Mouse (Mus musculus): Measurements from ENCODE around the gene Rassf1.

Gene Rassf1

DNA sequence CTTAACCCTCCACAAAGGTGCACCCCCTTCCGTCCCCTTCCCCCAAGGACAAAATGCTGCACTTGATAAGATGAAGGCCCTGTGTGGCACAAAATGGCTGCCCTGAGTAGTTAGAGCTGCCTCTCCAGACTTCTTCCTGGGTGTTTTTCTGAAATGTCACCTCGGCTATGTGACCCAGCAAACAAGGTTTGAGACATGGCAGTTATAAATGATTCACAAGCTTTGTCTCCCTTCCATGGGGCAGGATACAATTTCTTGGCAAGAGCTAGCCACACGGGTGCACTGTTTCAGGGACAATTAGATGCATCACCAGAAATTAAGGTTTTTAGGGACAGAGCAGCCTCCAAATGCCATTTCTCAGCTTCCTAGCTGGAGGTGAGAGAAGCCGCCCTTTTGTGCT, 10.9 kb upstream of the Rassf1 start:
- DNase-seq (ENCODE audit: low spot score), result no peak

DNA sequence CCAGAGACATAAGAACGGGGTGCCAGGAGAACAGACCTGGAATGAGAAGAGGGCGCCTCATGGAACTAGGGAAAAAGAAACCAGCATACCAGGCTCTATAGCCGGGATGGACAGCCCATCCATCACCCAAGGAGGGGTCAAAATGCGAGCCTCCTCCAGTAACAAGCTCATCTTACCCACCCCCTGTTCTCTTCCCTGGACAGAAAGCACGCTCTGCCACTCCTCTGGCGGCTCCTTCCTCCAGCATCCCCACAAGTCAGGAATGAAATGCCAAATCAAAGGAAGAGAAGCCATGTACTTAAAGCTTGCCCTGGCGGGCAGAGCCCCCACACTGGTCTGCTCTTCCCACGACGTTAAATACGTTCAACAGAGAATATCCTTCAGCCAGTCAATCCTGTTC, 10.3 kb upstream of the Rassf1 start:
- DNase-seq (ENCODE audit: low spot score), result no peak

DNA sequence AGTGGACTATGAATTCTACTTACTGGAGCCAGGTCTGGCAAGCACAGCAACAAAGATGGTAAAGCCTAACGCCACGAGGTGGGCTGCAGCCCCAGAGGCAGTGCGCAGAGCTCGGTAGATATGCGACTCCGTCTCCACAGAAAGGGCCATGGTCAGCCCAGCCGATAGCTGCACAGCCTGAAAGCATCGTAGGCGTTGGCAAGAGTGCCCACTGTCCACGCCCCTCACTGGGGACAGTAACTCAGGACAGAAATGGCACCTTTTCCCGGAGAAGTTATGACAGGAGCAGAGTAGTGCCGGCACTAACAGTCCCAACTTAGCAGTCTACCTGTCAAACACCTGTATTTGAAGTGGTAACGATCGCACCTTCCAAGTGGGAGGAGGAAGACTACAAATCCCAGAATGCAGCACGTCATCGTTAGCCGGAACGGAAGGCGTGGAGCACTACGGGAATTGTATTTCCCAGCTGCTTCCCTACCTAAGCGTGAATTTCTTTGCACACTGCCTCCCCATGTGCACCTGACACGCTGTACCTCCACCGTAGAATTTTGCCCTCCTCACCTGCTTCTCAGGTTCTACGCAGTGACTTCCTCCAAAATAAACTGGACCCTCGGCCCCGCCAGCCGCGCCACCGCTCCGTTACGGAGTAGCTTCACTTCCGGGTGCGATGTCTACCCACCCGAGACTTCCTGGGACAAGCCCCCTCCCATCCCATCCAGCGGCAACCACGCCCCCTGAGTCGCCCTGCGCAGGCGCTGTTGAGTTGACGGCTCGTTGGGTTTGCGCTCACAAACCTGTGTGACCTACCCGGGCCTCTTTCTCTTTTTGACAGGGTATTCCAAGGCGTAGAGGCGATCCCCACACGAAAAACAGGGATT, 9.6 kb upstream of the Rassf1 start, which contains the start of the genes Cyb561d2 and Nprl2:
Cyb561d2 (minus strand) TSS at position 720 of the 878 bp plus-strand sequence.
Nprl2 (plus strand) TSS at position 753 of the 878 bp plus-strand sequence.
- peak; percentile 96 for DNase-seq (ENCODE audit: low spot score)

DNA sequence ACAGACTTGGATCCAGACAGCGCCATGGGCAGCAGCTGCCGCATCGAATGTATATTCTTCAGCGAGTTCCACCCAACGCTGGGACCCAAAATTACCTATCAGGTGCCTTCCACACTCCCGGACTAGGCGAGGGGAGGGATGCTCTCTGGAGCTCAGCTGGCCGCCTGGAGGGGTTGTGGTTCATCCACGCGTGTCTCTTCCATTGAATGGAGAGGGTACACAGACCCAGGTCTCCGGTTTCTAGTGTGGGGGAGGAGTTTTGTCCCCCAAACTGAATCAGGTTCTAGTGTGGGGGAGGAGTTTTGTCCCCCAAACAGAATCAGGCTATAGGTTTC, 9.0 kb upstream of the Rassf1 start:
- DNase-seq (ENCODE audit: low spot score), result no peak

DNA sequence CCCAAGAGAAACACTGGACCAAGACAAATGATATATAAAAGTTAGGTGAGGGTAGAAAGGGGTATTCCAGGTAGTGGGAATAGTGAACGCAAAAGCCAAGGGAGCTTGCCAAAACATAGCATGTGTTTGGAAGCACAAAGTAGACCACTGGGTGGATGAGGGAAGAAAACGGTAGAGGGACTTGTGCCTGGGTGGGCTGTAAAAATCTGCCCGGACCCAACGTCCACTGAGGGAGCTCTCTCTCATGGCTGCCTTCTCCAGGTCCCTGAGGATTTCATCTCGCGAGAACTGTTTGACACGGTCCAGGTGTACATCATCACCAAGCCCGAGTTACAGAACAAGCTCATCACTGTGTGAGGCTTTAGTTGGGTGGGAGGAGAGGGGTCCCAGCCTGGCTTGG, 8.6 kb upstream of the Rassf1 start:
- DNase-seq (ENCODE audit: low spot score), result no peak

DNA sequence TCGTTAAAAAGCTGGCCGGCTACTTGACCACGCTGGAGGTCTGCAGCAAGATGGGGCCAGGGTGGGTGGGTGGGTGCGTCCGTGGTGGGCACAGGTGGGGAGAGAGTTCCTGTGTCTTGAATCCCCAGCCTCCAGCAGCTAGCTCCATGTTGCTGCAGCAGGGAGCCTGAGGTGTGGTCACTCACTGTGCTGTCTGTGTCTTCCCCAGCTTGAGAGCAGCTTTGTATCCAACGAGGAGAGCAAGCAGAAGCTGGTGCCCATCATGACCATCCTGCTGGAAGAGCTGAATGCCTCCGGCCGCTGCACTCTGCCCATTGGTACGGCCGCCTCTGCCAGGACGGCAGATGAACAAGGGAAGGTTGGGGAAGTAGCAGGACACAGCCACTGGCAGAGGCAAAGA, 8.1 kb upstream of the Rassf1 start:
- DNase-seq (ENCODE audit: low spot score), result no peak

DNA sequence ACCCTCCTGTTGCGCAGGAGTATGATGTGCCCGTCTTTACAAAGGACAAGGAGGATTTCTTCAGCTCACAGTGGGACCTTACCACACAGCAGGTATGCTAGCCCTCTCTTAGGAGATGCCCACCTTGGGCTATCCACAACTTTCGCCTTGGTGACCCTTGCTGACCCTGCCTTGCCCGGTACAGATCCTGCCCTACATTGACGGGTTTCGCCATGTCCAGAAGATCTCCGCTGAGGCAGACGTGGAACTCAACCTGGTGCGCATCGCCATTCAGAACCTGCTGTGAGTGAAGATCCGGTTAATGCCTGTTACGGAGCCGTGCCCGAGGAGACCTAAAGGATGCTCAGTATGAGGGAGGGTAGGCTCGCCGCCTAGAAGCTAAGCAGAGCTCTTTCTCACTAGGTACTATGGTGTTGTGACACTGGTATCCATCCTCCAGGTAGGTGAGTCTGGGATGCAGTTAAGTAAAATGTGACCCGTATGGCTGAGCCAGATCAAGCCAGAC, 7.1 kb upstream of the Rassf1 start:
- DNase-seq (ENCODE audit: low spot score), result no peak

DNA sequence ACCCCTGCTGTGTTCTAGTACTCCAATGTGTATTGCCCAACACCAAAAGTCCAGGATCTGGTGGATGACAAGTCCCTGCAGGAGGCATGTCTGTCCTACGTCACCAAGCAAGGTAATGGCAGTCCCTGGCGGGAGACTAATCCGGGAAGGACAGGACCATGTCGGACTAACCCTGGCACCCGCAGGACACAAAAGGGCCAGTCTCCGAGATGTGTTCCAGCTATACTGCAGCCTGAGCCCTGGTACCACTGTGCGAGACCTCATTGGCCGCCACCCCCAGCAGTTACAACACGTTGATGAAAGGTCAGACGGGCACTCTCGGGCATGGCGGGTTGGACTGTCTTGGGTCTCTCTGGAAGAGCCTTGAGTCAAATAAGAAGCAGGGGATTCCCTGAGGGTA, 6.6 kb upstream of the Rassf1 start:
- no peak for DNase-seq (ENCODE audit: low spot score)

DNA sequence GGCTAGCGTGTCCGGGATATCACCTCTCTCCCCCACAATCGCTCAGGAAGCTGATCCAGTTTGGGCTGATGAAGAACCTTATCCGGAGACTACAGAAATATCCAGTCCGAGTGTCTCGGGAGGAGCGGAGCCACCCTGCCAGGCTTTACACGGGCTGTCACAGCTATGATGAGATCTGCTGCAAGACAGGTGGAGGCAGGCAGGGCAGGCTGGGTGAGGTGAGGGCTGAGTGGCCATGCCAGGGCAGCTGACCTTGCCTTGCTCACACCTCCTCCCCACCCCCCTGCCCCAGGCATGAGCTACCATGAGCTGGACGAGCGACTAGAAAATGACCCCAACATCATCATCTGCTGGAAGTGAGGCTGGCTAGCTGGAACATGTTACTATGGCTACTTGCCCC, 6.2 kb upstream of the Rassf1 start:
- no peak for DNase-seq (ENCODE audit: low spot score)

DNA sequence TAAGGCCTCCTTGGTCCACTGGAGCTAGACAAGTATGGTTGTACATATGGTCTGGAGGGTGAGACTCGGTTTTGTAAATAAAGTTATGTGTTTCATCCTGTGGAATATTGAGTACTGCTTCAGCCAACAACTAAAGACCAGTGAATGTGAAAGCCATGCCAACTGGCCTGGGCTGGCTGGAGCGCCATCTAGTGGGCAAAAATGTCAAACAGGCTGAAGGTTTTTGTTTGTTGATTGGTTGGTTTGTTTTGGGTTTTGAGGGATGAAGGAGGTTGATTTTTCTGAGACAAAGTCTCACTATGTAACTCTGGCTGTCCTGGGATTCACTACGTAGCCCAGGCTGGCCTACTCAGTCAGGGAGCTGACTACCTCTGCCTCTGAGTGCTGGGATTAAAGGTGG, 5.8 kb upstream of the Rassf1 start:
- DNase-seq (ENCODE audit: low spot score), result peak; percentile 89

DNA sequence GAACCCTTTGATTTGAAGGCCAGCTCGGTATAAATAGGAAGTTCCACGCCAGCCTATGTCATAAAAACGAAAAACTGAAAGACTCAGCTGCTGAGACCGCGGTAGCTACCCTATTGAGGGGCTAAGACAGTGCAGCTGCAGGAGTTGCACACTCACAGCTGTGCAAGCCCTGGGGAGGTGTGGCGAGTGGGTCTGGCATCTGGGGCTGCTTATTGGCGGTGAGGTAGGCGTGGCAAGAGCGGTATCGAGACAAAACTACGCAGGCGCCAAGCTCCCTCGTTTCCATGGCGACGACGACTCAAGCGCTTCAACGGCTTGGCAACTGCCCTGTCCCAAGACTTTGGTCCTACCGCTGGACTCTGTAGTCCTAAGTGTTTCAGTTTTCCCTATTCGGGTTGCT, 4.3 kb upstream of the Rassf1 start, which contains the start of gene Zmynd10:
Zmynd10 (plus strand) TSS at position 273 of the 400 bp plus-strand sequence.
- DNase-seq (ENCODE audit: low spot score), result peak; percentile 92

DNA sequence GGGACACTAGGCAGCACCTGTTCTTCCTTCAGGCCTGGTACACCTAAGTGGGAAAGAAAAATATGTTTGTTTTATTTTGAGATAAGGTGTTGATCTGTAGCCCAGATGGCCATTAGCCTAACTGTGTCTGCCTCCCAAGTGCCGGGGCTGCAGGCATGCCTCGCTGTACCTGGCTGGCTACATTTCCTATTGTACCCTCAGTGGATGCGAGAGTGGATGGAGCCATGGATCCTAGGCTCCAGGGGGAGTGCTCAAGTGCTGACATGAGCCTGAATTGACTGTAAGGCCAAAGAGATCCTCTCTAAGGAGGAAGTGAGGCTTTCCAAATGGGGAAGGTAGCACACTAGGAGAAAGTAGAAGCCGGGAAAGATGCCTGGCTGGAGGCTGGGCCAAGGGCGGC, 3.4 kb upstream of the Rassf1 start:
- no peak for DNase-seq (ENCODE audit: low spot score)

DNA sequence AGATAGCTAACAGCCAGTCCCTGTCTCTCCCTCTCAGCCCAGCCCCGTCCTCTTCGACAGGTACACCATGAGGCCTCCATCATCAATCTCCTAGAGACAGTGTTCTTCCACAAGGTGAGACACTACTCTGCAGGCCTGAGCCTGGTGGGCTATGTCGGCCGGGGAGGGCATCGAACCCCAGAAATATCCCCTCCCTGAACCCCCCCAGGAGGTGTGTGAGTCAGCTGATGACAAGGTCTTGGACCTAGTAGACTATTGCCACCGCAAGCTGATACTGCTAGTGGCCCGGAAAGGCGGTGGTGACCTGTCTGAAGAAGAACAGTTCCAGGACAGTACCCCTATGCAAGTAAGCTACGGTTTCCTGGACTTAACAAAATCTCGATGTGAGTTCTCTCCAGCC, 2.5 kb upstream of the Rassf1 start:
- no peak for DNase-seq (ENCODE audit: low spot score)

DNA sequence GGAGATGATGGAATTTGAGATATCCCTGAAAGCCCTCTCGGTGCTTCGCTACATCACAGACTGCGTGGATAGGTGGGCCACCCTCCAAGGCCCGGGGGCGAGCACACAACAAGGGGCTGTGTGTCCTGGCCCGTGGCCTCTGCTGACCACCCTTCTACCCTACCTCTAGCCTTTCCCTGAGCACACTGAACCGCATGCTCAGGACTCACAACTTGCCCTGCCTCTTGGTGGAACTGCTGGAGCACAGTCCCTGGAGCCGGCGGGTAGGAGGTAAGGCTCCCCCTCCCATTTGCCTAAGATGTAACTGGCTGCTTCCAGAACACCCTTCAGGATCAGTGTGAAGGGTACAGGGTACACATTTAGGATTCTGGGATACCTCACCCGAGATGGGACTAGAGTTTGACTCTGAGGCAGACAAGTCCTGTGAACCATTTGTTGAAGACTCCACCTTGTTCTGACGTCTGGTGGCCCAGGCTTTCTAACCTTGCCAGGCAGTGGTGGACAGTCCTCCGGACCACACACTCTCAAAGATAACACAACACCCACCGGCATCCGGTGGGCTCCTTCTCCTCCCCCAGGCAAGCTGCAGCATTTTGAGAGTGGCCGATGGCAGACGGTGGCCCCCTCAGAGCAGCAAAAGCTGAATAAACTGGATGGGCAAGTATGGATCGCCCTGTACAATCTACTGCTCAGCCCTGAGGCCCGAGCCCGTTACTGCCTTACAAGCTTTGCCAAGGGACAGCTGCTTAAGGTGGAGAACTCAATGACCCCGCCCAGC, 1.9 kb upstream of the Rassf1 start:
- DNase-seq (ENCODE audit: low spot score), result no peak

DNA sequence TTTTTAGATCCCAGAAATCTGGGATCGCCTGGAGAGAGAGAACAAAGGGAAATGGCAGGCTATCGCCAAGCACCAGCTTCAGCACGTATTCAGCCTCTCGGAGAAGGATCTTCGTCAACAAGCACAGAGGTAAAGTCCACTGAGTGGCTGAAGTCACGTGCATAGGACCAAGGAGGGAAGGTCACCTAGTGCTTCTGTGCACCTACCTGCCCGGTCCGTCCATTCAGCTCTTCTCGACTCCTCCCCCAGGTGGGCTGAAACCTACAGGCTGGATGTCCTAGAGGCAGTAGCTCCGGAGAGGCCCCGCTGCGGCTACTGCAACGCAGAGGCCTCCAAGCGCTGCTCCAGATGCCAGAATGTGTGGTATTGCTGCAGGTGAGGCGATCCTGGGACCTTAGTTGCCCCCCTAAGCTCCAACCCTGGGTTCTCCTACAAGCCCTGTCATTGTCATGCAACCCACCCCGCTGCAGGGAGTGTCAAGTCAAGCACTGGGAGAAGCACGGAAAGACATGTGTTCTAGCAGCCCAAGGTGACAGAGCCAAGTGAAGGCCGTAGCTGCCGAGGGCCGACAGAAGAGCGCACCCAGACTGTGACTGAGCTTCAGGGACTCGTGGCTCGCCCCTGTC, 751 bp upstream of the Rassf1 start:
- no peak for DNase-seq (ENCODE audit: low spot score)

DNA sequence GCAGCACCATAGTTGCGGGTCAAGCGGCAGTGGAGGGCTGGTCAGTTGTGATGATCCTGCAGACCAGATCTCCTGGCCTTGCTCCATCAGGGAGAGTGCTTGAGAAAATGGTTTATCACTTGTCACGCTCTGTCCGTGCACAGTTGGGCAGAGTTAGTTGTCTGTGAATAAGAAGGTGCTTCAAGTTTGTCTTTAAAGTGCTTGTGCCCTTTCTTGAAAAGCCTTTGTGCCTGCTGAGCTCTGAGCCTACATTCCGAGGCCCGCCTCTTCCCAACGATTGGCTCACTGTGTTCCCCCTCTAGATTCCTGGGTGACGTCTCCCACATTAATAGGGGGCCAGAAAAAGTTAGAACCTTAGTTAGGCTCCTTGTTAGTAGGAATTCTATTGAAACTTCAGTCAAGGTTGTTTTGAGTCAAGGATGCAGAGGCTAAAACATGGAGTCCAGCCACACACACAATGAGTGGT, 568 bp downstream of the Rassf1 start:
- no peak for DNase-seq (ENCODE audit: low spot score)

DNA sequence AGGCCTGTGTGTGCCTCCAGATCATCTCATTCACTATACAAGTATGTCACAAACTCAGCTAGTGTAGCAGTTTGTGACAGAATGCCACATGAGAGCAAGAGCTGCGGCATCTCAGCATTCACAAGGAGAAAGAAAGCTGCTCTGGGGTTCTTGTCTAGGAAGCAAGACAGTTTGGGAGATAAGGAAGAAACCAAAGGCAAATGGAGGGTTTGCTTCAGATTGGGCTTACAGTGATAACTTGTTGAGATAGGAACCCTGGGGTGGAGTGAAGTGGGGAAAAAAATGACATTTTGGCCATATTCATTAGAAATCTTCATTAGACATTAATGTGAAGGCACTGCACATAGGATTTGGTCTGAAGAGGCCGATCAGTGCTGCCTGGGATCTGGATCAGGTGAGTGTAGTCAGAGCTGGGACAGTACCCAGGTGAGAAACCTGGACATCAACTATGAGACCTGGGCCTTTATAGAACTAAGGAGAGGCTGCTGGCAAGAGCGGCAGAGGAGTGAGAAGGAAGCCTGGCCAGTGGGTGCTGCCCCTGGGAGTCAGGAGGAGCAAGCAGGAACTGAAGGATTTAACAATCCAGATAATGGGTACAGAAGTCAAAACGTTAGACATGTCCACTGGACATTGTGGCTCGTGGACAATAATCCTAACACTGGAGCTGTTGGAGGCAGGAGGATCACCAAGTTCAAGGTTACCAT, 1.5 kb downstream of the Rassf1 start:
- DNase-seq (ENCODE audit: low spot score), result no peak

DNA sequence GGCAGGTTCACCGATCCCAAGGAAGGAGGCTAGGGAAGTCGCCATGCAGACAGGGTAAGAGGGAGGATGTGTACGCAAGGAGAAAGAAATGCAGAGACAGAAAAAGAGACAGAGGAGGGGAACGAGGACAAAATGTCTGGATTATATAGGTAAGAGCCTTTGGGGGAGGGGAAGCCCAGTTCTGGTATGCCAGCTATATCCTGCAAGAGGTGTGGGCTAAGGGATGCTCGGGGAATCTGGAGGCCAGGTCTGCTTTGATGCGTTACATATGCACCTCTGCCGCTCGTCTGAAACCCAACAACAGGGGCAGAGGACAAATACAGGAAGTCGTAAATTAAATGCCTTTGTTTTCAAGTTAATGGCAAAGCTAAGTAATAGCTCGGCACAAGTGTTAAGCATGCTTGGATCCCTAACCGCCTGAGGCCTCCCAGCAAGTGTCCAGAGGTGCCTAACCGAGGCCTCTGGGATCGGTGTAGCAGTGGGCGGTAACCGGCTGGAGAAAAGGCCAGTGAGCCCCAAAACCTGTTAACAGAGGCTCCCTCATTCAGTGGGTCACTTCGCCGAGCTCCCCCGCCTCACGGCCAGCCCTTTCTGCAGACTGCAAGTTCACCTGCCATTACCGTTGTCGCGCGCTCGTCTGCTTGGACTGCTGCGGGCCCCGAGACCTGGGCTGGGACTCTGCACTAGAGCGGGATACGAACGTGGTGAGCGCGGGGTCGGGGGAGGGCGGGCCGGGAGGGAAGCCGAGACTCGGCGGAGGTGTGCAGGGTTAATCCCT, 2.4 kb downstream of the Rassf1 start:
- no peak for DNase-seq (ENCODE audit: low spot score)

DNA sequence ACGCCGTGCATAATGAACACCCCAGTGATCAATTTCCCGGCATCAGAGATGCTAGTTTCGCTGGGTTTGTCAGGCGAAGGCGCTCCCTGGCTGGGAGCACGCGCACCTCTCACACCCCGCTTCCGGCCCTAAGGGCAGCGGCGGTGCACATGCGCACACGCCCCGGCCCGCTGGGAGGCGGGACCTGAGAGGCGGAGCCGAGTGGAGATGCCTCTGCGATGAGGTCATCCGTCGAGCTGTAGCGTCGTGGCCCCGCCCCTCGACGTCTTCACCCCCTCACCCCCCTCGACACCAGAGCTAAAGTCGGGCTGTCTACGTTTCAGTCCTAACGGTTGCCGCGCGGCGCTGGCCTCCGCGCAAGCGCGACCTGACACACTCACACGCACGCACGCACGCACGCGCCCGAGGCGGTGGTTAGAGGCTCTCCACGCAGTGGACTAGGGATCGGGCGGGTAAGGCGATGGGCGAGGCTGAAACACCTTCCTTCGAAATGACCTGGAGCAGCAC, 3.0 kb downstream of the Rassf1 start:
- peak; percentile 96 for DNase-seq (ENCODE audit: low spot score)

DNA sequence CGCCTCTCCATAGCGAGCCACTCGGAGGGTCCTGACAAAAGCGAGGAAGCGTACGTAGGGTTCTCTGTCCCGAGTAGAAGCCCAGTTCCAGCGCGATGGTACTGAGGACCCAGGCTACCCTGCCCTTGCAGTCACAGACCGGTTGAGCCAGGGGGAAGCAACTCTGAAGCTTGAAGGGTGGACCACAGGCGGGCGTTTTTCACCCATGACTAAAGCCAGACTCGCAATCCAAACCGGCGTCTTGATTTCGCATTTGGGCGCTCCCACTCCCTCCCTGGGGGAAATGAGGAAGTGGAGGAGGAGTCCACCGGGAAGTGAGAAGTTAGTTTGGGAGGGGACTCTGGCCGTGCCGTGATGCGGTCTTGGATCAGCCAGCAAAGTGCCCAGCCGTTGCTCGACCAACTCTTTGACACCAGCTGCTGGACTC, 3.7 kb downstream of the Rassf1 start:
- no peak for DNase-seq (ENCODE audit: low spot score)

DNA sequence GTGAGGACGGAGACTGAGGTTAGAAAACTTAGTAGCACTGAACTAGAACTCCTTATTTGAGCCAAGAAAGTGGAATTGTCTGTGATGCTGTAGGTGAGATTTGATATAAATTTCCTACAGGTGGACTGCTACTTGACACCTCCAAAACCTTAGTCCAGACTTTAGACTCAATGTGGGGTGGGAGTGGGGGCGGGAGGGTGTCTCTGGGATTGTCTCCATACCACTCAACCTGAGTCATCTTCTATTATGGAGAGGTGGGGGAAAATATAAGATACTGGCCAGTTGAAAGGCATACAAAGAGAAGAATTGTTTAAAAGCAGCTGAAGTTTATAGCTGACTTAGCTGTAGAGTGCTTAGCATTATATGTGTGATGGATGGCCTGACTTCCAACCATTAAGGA, 4.3 kb downstream of the Rassf1 start:
- no peak for DNase-seq (ENCODE audit: low spot score)

Measured in testis, postnatal 10 days (tissue).